Mouse (Mus musculus) kidney, adult 18-20 months (tissue): ENCODE results near the gene Bdkrb2.

ENCODE experiments used
- DNase-seq: peaks from one replicate; pipeline ENCODE4 v3.0.0; 2021

The Bdkrb2 gene

GRCm38 (mm10) chr12:105548001-105548400 is 15.0 kb upstream of the Bdkrb2 start:
- DNase-seq: no peak

GRCm38 (mm10) chr12:105548881-105549280 is 14.1 kb upstream of the Bdkrb2 start:
- peak; percentile 42 for DNase-seq

GRCm38 (mm10) chr12:105549835-105550802 is 12.9 kb upstream of the Bdkrb2 start:
- DNase-seq: no peak

GRCm38 (mm10) chr12:105551551-105551989 is 11.5 kb upstream of the Bdkrb2 start:
- no peak for DNase-seq

- no peak for DNase-seq
Observed at GRCm38 (mm10) chr12:105554151-105554772, 8.8 kb upstream of the Bdkrb2 start.

- peak; percentile 38 for DNase-seq
Observed at GRCm38 (mm10) chr12:105555172-105555571, 7.9 kb upstream of the Bdkrb2 start.

- peak; percentile 41 for DNase-seq
Observed at GRCm38 (mm10) chr12:105557250-105557925, 5.6 kb upstream of the Bdkrb2 start.

GRCm38 (mm10) chr12:105561007-105561534 is 2.0 kb upstream of the Bdkrb2 start:
- DNase-seq: no peak

- no peak for DNase-seq
Observed at GRCm38 (mm10) chr12:105562056-105562820, 788 bp upstream of the Bdkrb2 start.

GRCm38 (mm10) chr12:105563726-105564275 is 775 bp downstream of the Bdkrb2 start:
- DNase-seq: no peak

- no peak for DNase-seq
Observed at GRCm38 (mm10) chr12:105565221-105565620, 2.2 kb downstream of the Bdkrb2 start.

GRCm38 (mm10) chr12:105571867-105572266 is 8.8 kb downstream of the Bdkrb2 start:
- no peak for DNase-seq

GRCm38 (mm10) chr12:105572622-105573021 is 9.6 kb downstream of the Bdkrb2 start:
- no peak for DNase-seq

GRCm38 (mm10) chr12:105574356-105574755 is 11.3 kb downstream of the Bdkrb2 start:
- no peak for DNase-seq

GRCm38 (mm10) chr12:105580490-105580889 is 17.5 kb downstream of the Bdkrb2 start:
- no peak for DNase-seq

GRCm38 (mm10) chr12:105582486-105582885 is 19.5 kb downstream of the Bdkrb2 start:
- no peak for DNase-seq

- DNase-seq: no peak
Observed at GRCm38 (mm10) chr12:105583484-105583883, 20.5 kb downstream of the Bdkrb2 start.

GRCm38 (mm10) chr12:105584851-105585250 is 21.8 kb downstream of the Bdkrb2 start:
- DNase-seq: peak; percentile 78

- no peak for DNase-seq
Observed at GRCm38 (mm10) chr12:105587526-105587925, 24.5 kb downstream of the Bdkrb2 start.

- no peak for DNase-seq
Observed at GRCm38 (mm10) chr12:105590786-105591185, 27.8 kb downstream of the Bdkrb2 start.

- DNase-seq: no peak
Observed at GRCm38 (mm10) chr12:105592361-105592761, 29.3 kb downstream of the Bdkrb2 start.

GRCm38 (mm10) chr12:105593471-105593870 is 30.4 kb downstream of the Bdkrb2 start:
- DNase-seq: no peak
